Mouse (Mus musculus): ENCODE data around the gene Pcgf2. TPM values are rescaled to one million over a fixed set of nuclear protein-coding genes. Genes with fewer than 3 reads are reported as not detected.

Gene Pcgf2
- polyA plus RNA-seq, 1 experiment = 29.2 TPM

DNA sequence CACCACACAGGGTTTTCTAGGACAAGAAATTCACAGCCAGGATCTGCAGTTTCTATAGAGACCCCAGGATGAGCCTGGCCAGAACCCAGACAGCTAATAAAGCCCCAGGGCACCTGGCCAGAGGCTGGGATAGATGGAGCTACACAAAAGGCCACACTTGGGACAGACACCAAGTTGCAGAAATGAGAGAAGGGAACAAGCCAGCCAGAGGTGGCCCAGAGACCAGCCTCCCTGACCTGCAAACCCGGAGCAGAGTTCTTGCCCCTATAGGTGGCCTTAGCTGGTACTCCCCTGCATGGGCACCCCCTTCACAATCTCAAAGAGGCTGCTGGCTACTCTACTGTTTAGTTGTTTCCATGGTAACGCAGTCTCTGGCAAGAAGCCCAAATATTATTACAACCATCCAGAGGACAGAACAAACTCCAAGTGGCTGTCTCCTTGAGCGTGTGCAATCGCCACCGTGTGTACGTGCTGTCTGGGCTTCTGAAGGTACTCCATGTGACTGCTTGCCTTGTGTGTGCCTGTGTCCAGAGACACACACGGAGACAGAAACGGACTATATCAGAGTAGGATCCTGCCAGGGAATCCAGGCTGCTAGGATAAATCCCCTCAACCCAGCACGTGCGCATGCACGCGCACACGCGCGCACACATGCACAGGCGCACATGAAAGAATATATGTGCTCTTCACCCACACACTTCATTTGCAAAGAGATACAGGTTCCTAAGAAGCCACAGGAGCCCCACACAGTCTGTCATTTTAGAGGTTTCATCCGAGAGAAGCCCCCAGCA lies 5.2 kb downstream of the Pcgf2 start:
- Histone ChIP-seq H3K36me3 (ENCODE audit: control insufficient read depth, insufficient read depth) (peaks cover 30% of the 10 kb centered on the region), H3K4me3 (ENCODE audit: insufficient read depth, poor library complexity, severe bottlenecking) (no peak overlapping the region), H3K27me3 (ENCODE audit: control insufficient read depth, insufficient read depth, insufficient read length) (no peaks in the 10 kb centered on the region), H3K79me3 (ENCODE audit: low read depth) (peaks cover 55% of the 10 kb centered on the region), H3ac (ENCODE audit: control insufficient read depth, insufficient read length, low read depth) (no peak overlapping the region), H3K79me2 (ENCODE audit: control insufficient read depth, insufficient read depth) (peaks cover 73% of the 10 kb centered on the region)
- no peak for TF ChIP-seq USF1 (IDR thresholded peaks at IDR 0.05; ENCODE audit: low read depth)
- no peak for TF ChIP-seq CTCF (IDR thresholded peaks at IDR 0.05; ENCODE audit: control insufficient read depth, insufficient read depth, insufficient read length)
- TF ChIP-seq MYOG (IDR thresholded peaks at IDR 0.05; ENCODE audit: control insufficient read depth, extremely low read depth, insufficient read length) = no peak
- TF ChIP-seq MYOD1 (IDR thresholded peaks at IDR 0.05; ENCODE audit: control insufficient read depth, insufficient read length, low read depth) = no peak
- no peak for TF ChIP-seq CEBPB (IDR thresholded peaks at IDR 0.05; ENCODE audit: low read depth)
- TF ChIP-seq FOSL1 (IDR thresholded peaks at IDR 0.05; ENCODE audit: insufficient read depth, low read length, poor library complexity, severe bottlenecking) = no peak
- no peak for TF ChIP-seq MAX (IDR thresholded peaks at IDR 0.05)

DNA sequence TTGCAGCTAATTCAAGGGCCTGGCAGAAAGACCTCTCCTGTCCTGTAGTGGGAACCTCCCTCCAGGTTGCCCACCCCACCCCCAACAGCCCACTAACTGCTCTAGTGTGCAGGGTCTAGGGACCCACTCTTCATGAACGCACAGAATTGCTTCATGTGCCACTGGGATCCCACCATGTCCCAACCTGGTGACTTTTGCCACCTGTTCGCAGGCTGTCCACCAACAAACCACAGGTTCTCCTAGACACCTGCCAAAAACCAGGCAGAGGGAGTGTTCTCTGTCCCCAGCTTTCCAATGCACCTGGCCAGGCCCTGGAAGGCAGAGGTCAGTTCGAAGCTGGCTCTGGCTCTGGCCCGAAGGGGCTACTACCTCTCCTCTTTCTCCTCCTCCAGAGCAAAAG lies 5.9 kb downstream of the Pcgf2 start:
- peaks cover 75% of the 10 kb centered on the region for H3K79me2 ChIP-seq (ENCODE audit: control insufficient read depth, insufficient read depth)
- TF ChIP-seq MYOG (IDR thresholded peaks at IDR 0.05; ENCODE audit: control insufficient read depth, extremely low read depth, insufficient read length) = no peak
- no peak for TF ChIP-seq CTCF (IDR thresholded peaks at IDR 0.05; ENCODE audit: control insufficient read depth, insufficient read depth, insufficient read length)
- no peak for TF ChIP-seq MYOD1 (IDR thresholded peaks at IDR 0.05; ENCODE audit: control insufficient read depth, insufficient read length, low read depth)
- TF ChIP-seq USF1 (IDR thresholded peaks at IDR 0.05; ENCODE audit: low read depth) = no peak
- no peak for TF ChIP-seq MAX (IDR thresholded peaks at IDR 0.05)
- TF ChIP-seq FOSL1 (IDR thresholded peaks at IDR 0.05; ENCODE audit: insufficient read depth, low read length, poor library complexity, severe bottlenecking) = no peak
- peaks cover 37% of the 10 kb centered on the region for H3K36me3 ChIP-seq (ENCODE audit: control insufficient read depth, insufficient read depth)

DNA sequence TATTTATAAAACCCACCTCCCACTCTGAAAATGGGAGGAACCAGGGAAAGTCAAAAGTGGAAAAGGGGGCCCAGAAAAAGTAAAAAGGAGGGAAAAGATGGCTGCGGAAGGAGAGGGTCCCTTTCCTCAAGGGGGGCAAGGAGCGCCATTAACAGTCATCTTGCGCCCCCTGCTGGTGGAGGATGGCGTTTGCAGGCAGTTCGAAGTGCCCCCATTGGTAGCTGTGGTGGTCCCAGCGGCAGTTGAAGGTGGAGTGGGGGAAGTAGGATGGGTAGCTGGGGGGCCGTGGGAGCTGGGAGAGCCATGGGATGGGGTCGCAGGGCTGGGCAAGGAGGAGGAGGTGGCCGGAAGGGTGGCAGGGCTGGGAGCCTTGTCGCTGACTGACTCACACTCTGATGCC lies 10.4 kb downstream of the Pcgf2 start:
- H3K27me3 ChIP-seq (ENCODE audit: control insufficient read depth, insufficient read depth, insufficient read length) = no peaks in the 10 kb centered on the region
- no peak overlapping the region for H3ac ChIP-seq (ENCODE audit: control insufficient read depth, insufficient read length, low read depth)
- peaks cover 54% of the 10 kb centered on the region for H3K36me3 ChIP-seq (ENCODE audit: control insufficient read depth, insufficient read depth)
- no peak overlapping the region for H3K4me3 ChIP-seq (ENCODE audit: insufficient read depth, poor library complexity, severe bottlenecking)
- peaks cover 26% of the 10 kb centered on the region for H3K79me3 ChIP-seq (ENCODE audit: low read depth)
- peak; percentile 92 for TF ChIP-seq CTCF (IDR thresholded peaks at IDR 0.05; ENCODE audit: control insufficient read depth, insufficient read depth, insufficient read length)
- no peak for TF ChIP-seq CEBPB (IDR thresholded peaks at IDR 0.05; ENCODE audit: low read depth)
- no peak for TF ChIP-seq MYOD1 (IDR thresholded peaks at IDR 0.05; ENCODE audit: control insufficient read depth, insufficient read length, low read depth)
- peaks cover 60% of the 10 kb centered on the region for H3K79me2 ChIP-seq (ENCODE audit: control insufficient read depth, insufficient read depth)

More for the DNA sequence above, 5.9 kb downstream of the Pcgf2 start:
- no peak overlapping the region for H3K4me3 ChIP-seq (ENCODE audit: insufficient read depth, poor library complexity, severe bottlenecking)
- H3K79me3 ChIP-seq (ENCODE audit: low read depth) = peaks cover 57% of the 10 kb centered on the region
- no peak overlapping the region for H3ac ChIP-seq (ENCODE audit: control insufficient read depth, insufficient read length, low read depth)
- H3K27me3 ChIP-seq (ENCODE audit: control insufficient read depth, insufficient read depth, insufficient read length) = no peaks in the 10 kb centered on the region

DNA sequence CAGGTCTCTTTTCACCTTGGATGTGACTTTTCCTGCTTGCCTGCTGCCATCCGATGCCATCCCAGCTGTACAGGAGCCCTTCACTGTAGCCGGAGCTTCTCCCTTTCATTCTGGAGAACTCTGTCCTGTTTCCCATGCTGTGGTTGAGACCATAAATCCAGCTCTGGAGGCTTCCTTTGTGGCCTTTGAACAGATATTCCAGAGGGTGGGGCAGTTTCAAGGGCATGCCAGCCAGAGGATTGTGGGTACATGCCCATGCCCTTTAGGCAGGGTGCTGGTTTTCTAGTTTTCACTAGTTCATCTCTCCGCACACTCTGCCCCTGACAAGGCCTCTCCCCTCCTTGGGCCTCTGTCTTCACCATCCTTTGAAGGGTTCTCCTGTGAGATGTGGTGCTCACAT lies 13.2 kb downstream of the Pcgf2 start:
- H3K79me3 ChIP-seq (ENCODE audit: low read depth) = peaks cover 11% of the 10 kb centered on the region
- no peaks in the 10 kb centered on the region for H3K27me3 ChIP-seq (ENCODE audit: control insufficient read depth, insufficient read depth, insufficient read length)
- peak overlapping the region; percentile 45 for H3K4me3 ChIP-seq (ENCODE audit: insufficient read depth, poor library complexity, severe bottlenecking)
- H3K36me3 ChIP-seq (ENCODE audit: control insufficient read depth, insufficient read depth) = peaks cover 43% of the 10 kb centered on the region
- H3ac ChIP-seq (ENCODE audit: control insufficient read depth, insufficient read length, low read depth) = peak overlapping the region; percentile 88
- peaks cover 32% of the 10 kb centered on the region for H3K79me2 ChIP-seq (ENCODE audit: control insufficient read depth, insufficient read depth)
- TF ChIP-seq MYOG (IDR thresholded peaks at IDR 0.05; ENCODE audit: control insufficient read depth, extremely low read depth, insufficient read length) (no peak), MAX (IDR thresholded peaks at IDR 0.05) (peak; percentile 6)

DNA sequence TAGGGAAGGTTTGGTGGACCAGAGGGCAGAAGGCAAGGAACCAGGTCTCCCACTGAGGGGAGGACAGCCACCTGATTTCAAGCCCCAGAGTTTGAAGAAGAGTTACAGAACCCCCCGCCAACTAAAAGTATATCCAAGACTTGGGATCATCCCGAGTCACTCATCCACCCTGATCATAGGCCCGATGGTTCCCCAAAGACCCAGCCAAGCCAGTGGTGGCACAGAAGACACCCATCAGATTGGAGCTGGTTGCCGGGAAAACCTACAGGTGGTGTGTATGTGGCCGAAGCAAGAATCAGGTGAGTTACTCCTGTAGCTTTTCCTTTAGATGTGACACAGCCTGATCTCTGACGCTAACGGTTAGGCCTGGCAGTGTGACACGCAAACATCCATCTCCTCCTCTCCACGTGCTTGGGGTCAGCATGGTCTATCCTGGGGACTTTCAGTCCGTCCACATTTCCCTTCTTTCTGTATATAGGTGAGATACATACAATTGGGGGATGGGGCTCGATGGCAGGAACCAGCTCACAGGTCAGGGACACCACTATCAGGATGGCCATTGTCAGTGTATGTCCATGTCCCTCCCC lies 13.9 kb downstream of the Pcgf2 start:
- Histone ChIP-seq H3ac (ENCODE audit: control insufficient read depth, insufficient read length, low read depth) (peak overlapping the region; percentile 88), H3K79me2 (ENCODE audit: control insufficient read depth, insufficient read depth) (peaks cover 32% of the 10 kb centered on the region), H3K4me3 (ENCODE audit: insufficient read depth, poor library complexity, severe bottlenecking) (peak overlapping the region; percentile 45), H3K79me3 (ENCODE audit: low read depth) (peaks cover 11% of the 10 kb centered on the region), H3K36me3 (ENCODE audit: control insufficient read depth, insufficient read depth) (peaks cover 43% of the 10 kb centered on the region), H3K27me3 (ENCODE audit: control insufficient read depth, insufficient read depth, insufficient read length) (no peaks in the 10 kb centered on the region)
- TF ChIP-seq CTCF (IDR thresholded peaks at IDR 0.05; ENCODE audit: control insufficient read depth, insufficient read depth, insufficient read length) (no peak), MYOG (IDR thresholded peaks at IDR 0.05; ENCODE audit: control insufficient read depth, extremely low read depth, insufficient read length) (no peak), FOSL1 (IDR thresholded peaks at IDR 0.05; ENCODE audit: insufficient read depth, low read length, poor library complexity, severe bottlenecking) (no peak), MAX (IDR thresholded peaks at IDR 0.05) (peak; percentile 16)

Measured in C2C12 (cell line).